Mouse (Mus musculus): ENCODE measurements around the gene Bri3.

Bri3 gene

DNA sequence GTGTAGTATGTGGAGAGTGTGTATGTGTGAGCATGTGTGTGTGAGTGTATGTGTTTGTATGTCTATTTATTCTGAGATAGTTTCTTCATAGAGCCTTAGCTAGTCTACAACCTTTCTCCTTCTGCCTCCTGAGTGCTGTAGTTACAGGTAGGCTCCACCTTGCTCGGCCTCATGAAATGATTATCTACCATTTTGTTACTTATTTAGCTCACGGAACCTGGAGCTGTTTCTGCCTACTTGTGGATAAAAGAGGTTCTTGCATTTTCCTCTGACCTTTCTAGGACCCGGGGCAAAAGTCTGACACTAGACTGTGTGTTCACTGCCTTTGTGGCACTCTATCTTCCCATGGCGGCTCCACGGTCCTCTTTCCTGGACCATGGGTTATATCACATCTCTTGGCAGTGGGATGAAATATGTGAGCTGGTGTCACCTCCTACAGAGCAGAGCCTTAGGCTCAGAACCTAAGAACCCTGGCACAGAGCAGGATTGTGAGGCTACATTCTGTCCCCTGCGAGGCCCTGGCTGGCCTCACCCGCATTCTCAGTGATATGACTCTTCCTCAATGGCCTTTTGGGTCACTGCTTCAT, at the start of gene Bri3:
Bri3 (plus strand) TSS at position 537 of the 587 bp plus-strand sequence.
- DNase-seq (ENCODE audit: low read depth, low spot score), result no peak

- DNase-seq (ENCODE audit: low read depth, low spot score), result no peak
Measured at GRCm38 (mm10) chr5:144195567-144195966, 48.7 kb upstream of the Bri3 start.

DNA sequence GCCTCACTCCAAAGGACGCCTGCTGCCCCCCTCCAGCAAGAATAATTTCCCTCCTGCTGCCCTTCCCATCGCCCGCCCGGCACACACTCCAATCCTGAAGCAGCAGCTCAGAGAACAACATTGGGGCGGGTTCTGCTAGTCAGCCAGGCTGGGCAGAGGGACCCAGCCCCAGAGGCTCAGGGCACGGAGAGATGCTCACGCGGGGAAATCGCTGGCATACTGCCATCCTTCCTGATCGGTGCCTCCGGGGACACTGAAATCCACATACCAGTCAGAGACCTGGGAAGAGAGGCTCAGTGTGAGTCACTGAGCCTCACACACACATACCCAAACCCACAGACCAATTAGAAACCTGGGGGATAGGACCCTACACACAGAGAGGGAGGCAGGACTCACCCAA, 43.6 kb upstream of the Bri3 start:
- no peak for DNase-seq (ENCODE audit: low read depth, low spot score)

DNA sequence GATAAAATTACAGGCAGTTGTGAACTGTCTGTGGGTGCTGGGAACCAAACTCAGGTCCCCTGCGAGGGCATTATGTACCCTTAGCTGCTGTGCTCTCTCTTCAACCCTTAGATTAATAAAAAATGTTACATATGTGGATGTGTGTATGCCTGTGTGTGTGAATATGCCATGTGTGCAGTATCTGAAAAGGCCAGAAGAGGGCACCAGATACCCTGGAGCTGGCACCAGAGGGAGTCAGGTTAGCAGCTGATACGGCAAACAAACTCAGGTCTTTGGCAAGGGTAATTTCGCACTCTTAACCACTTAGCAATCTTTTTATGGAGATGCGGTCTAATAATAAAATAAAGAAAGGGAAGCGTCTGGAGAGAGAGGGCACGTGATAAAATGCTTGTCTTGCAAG, 41.8 kb upstream of the Bri3 start:
- DNase-seq (ENCODE audit: low read depth, low spot score), result no peak

- no peak for DNase-seq (ENCODE audit: low read depth, low spot score)
Measured at GRCm38 (mm10) chr5:144203398-144203959, 40.8 kb upstream of the Bri3 start.

GRCm38 (mm10) chr5:144204303-144204702, 39.9 kb upstream of the Bri3 start:
- DNase-seq (ENCODE audit: low read depth, low spot score), result no peak

DNA sequence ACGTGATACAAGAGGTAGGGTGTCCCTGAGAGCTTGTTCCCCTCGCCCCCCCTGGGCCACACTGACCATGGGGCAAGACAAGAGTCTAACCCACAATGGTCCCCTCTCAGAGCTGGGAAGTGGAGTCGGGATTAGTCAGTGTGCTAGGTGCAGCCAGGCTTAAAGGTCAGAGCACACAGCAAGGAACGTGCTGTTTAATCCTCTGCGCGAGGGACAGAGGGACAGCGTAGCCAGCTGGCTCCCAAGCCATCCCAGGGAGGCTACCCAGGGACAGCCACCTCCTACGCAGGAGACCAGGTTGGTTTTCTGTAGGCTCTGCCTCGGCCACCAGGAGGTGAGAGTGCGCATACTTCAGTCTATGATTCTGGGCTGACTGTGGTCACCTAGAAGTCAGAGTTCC, 39.3 kb upstream of the Bri3 start:
- no peak for DNase-seq (ENCODE audit: low read depth, low spot score)

DNA sequence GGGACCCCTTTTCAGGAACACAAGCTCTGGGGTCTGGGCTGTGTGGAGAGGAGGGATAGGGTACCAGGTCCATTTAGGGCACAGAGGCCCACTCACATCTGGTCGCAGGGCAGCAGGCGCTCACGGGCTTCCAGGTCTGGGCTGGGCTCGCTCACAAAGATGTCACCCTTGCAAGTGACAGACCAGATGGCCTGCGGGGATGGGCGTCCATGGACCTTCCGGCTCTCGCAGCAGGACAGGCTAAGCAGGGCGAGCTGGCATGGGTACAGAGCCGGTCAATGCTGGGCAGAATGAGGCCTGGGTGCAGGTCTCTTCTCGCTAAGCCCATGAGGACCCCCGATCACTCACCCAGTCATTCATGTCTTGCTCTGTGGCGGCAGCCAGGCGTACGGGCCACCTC, 38.2 kb upstream of the Bri3 start:
- no peak for DNase-seq (ENCODE audit: low read depth, low spot score)

DNA sequence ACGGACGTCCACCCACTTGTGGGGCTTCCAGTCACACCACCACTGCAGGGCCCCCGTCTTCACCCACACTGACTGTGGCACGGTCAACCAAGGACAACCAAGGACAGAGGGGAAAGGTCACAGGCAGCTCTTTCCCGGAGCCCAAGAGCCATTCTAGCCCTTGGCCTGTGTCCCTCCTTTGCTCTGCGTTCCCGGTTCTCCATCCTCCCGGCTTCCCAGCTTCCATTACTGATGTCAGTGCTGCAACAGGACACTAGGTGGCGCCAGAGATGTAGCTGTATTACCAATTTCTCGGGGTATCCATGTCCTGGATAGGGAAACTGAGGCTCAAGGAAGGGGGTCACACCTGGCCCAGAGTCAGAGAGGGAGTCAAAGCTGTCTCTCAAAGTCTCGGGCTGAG, 36.8 kb upstream of the Bri3 start:
- DNase-seq (ENCODE audit: low read depth, low spot score), result no peak

- no peak for DNase-seq (ENCODE audit: low read depth, low spot score)
Measured at GRCm38 (mm10) chr5:144214453-144214852, 29.8 kb upstream of the Bri3 start.

- DNase-seq (ENCODE audit: low read depth, low spot score), result no peak
Measured at GRCm38 (mm10) chr5:144215992-144216391, 28.2 kb upstream of the Bri3 start.

GRCm38 (mm10) chr5:144218061-144218460, 26.2 kb upstream of the Bri3 start:
- DNase-seq (ENCODE audit: low read depth, low spot score), result no peak

DNA sequence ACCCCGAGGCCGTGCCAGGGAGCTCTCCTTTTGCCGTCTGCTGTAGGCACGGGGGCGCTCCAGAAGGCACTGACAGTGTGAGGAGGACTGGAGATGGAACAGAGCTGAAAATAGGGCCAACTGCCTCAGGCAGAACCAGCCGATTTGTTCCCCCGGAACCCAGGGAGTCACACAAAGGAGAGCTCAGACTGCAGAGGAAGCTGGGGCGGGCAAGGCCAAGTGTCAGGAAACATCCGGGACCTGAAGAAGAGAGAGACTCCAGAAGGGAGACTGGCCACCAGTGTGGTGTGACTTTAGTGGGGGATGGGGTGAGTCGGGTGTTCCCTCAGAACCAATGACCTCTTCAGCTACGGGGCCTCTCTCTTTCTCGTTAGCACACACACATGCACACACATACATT, 24.9 kb upstream of the Bri3 start:
- no peak for DNase-seq (ENCODE audit: low read depth, low spot score)

DNA sequence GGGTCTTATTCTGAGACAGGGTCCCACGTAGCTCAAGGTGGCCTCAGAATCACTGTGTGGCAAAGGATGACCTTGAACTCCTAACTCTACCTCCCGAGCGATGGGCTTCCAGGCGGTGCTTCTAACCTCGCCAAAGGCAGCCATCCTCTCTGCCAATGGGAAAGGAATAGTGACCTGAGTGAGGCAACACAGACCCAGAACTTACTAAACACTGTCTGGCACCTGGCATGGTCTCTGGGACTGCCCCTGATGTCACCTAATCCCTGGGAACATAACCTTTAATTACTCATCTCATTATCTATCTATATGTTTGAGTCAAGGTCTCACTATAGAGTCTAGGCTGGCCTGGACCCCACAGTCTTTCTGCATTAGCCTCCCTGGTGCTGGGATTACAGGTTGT, 24.3 kb upstream of the Bri3 start:
- DNase-seq (ENCODE audit: low read depth, low spot score), result no peak

DNA sequence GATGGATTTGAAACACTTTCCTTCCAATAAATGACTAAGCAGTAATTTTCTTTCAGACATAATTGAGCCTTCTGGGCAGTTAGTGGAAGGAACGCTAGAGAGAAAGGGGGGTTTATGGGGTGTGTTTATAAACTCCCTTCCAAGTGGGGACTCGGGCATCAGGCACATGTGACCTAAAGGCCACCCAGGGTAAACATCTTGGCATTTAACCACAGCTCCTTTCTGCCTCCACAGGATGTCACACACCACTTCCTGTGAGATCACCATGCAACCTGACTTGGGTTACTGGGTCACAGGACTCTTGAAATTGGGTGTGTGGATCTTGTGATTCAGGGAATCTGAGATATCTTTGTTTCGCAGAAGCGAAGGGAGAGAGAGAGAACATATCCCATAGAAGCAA, 22.9 kb upstream of the Bri3 start:
- no peak for DNase-seq (ENCODE audit: low read depth, low spot score)

DNA sequence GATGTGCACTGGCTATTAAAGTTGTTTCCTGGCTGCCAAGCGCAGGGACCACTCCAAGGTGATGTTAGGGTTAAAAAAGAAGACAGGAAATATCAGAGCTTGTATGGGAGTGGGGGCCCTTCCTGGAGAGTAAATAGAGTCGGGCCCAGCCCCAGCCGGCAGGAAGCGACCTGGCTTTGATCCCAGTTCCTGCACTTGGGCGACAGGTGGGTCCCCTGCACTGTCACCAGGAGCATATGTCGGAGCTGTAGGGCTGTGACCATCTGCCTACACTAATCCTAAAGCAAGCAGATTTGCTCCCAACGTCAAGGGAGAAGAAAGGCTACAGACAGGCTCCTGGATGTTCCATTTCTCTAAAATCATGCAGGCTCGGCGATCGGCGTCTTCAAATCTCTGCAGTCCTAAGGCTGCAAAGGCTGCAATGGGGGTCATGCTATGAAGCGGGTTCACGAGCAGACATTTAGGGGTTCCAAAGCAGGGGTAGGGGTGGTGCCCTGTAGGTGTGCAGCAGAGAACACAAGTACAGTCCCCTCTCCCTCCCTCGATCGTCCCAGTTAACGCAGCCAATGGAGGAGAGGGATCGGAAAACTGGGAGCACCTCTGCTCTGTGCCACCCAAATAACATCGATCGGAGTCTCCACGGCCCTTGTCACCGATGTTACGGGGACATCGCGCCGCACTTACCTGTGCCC, 21.3 kb upstream of the Bri3 start:
- DNase-seq (ENCODE audit: low read depth, low spot score), result peak; percentile 29

DNA sequence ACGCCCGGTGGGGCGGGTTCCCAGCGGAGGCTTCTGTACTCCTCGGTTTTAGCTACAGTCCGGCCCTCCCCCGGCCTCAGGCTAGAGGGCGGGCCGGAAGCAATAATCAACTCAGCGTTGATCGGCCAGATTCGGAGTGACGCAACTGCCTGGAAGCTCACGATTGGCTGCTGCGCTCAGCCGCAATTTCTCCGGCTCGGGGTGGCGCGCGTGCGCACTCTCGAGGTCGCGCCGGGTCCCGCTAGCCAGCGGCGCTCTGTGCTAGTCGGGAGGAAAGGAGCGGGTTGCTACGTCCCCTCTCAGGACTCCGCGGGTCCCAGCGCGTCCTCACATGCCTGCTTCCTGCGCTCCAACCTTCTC, 20.8 kb upstream of the Bri3 start, which contains the start of gene Tecpr1:
Tecpr1 (minus strand) TSS at position 113 of the 360 bp plus-strand sequence.
- peak; percentile 87 for DNase-seq (ENCODE audit: low read depth, low spot score)

DNA sequence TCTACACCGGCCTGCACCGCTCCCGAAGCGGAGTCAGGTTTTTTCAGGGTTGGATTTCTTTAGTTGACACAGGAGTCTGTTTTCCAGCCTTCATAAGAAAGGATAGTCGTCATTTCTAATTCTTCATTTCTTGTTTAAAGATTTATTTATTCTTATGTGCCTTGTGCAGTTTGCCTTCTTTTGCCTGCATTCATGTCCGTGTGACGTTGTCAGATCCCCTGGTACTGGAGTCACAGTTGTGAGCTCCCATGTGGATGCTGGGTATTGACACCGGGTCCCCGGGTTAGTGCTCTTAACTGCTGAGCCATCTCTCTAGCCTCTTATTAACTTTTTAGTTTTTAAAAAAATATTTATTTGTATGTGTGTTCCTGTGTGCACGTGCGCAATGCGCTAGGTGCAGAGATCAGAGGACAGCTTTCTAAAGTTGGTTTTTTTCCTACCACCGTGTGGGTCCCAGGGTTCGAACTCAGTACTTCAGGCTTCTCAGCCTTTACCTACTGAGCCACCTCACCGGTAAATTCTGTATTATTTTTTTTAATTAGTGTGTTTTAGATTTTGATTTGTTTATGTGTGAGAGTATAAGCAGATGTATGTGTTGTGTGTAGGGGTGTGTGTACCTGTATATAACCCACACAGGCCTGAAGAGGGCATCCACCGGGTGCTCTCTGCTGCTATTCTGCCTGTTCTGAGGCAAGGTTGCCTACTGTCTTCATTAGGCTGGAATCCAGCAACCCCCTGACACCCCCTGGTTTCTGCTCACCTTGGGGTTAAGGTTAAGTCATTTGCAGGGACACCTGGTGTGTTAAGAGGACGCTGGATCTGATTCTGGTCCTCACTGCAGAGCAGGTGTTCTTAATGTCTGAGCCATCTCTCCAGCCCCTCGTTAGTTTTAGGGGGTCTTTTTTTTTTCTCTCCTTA, 20.1 kb upstream of the Bri3 start:
- DNase-seq (ENCODE audit: low read depth, low spot score), result no peak

GRCm38 (mm10) chr5:144226220-144226619, 18.0 kb upstream of the Bri3 start:
- no peak for DNase-seq (ENCODE audit: low read depth, low spot score)

DNA sequence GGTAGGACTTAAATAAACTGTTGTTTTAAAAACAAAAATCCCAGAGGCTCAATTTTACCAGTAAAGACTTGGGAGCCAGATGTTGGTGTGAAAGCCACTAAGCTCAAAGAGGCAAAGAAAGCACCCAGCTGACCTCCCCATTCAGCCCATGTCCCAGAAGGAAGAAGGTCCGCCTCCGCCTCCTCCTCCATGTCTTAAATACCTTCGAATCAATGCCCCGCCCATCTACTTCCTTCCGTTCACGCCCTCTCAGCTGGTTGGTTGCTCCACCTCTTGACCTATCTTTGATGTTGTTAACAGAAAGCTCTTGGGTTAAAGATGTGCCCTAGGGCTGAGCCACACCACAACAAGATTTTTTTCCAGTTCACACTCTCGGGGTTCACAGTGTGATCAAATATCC, 14.0 kb upstream of the Bri3 start:
- DNase-seq (ENCODE audit: low read depth, low spot score), result no peak

GRCm38 (mm10) chr5:144231410-144231809, 12.8 kb upstream of the Bri3 start:
- DNase-seq (ENCODE audit: low read depth, low spot score), result no peak

- no peak for DNase-seq (ENCODE audit: low read depth, low spot score)
Measured at GRCm38 (mm10) chr5:144232531-144232930, 11.7 kb upstream of the Bri3 start.
